Mouse (Mus musculus): ENCODE measurements at regions not wholly inside any gene's neighbourhood (a gene's known extent, or its start where the extent isn't known, plus 50 kb on each side); places are given as distances from the start of the nearest gene placed in this dataset.

DNA sequence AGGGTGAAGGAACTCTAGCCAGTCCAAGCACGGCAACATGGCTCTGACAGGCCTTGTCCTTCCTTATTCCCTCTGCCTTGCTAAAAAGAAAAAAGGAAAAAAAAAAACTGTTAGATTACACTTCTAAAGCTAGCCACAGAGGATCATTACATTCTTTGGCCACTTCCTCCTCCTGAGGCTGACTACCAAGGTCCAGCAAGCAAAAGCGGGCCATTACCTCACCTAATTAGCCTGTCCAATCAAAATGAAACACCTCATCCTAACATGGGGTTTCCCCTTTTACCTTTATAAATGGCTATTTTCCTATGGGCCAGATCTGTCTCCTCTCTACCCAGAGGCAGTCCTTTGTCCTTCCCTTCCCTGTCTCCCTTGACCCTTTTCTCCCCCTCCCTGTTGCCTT is 102.2 kb downstream of the Pih1h3b start:
- no peak for DNase-seq (ENCODE audit: low read depth)

DNA sequence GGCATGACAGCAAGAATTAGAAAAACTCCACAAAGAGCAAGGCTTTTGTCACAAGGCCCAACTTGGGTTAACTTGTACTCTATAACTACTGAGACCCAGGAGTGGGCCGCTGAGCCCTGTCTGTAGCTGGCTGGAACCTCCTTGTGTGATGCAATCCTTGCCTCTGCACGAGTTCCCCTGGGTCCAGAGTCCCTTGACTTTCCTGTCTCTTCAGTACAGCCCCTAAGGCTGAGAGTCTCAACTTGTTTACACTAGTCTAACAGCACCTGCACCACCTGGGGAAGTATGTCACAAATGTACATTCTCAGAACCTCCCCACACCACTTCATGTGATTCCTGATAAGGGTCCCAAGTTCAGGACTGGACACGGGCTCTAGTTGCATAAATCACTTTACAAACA is 103.3 kb downstream of the Pih1h3b start:
- no peak for DNase-seq (ENCODE audit: low read depth)

DNA sequence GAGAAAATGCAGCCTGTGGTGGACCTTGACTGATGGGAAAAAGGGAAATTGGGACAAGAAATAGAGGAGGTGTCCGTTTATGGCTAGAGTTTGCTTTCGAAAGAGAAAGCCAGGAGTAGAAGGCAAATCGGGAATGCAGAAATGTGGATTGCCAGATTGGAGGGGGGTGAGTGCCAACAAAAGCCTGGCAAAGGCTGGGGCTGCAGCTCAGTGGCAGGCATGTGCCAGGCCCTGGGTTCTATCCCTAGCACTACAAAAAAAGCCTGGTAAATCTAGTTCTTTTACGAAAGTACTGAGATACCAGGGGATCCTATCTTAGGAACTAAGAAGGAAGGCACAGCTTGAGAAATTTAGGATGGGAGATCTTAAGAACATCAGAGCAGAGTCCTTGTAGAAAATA is 117.2 kb downstream of the Pih1h3b start:
- no peak for DNase-seq (ENCODE audit: low read depth)

DNA sequence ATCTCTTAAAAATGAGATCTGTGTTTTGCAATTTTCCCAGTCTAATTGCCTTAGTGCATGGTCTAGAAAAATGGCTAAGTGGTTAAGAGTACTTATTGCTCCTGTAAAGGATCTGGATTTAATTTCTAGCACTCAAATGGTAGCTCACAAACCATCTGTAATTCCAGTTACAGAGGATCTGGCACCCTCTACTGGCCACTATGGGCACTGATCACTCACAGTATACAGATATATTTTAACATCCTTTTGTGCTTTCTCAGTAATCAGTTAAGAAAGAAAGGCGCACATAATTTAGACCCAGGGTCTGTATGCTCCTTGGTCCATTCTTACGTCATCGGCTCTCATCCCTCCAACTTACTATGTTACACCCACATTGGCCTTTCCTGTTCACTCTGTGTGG is 120.3 kb downstream of the Pih1h3b start:
- peak; percentile 1 for DNase-seq (ENCODE audit: low read depth)

DNA sequence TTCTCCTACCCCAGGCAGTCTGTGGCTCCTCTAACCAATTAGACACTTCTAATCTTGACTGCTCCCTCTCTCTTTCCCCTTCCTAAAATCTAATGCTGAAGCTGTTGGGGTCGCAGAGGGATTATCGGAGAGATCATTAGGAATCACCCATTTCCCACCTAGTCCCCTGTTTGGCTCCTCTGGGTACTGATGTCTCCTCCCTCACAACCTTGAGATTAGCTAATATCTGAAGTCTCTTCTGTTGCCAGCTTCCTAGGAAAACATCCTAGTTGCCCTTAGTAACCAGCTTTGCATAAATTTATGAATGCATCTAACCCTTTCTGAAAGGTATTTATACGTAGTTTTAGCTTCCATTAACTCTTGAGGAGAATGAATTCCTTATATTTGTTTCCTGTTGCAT is 138.4 kb upstream of the Frmpd3 start:
- no peak for DNase-seq (ENCODE audit: low read depth)

DNA sequence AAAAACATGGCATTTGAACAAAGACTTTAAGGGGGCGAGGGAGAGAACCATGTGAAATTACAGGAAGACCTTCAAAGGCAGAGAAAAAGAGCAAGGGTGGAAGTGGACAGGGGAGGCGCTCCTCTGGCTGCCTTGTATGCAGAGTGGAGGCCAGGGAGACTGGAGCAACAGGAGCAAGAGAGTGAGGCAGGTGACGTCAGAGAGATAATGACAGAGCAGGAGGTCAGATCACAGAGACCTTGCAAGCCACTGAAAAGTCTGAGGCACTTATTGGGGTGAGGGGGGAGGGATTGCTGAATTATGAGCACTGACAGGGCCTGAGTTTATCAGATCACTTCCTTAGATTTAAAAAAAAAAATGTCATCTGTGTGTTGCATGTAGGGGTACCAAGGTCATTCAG is 133.3 kb upstream of the Frmpd3 start:
- no peak for DNase-seq (ENCODE audit: low read depth)

DNA sequence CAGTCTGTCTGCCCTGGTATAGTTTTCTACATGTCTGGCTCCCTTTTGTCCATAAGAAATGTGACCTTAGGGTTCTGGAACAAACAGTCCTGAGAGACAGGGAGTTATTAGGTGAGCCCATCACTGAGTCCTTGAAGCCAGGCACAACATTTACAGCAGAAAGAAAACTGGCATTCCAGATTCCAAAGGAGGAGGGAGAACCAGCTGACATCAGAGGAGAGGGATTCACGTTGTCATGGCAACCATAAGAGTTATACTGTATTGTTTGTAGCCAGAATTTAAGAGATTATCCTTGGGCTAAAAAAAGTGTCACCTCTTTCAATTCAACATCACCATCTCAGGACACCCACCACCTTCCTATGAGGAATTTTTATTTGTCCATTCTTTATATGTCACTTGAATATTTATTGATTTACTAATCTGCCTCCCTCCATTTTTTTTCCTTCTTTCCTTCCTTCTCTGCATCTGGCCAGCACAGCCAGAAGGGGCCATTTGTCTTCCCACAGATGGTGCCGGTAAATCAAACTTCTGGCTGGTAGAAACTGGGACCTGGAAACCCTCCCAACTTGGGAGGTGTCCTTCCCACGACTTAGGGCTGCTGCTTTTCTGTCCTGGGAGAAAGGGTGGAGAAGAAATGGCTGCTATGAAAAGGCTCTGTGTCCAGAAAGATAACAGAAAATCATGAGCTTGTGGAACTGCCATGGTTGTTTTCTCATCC is 129.3 kb upstream of the Frmpd3 start:
- no peak for DNase-seq (ENCODE audit: low read depth)

DNA sequence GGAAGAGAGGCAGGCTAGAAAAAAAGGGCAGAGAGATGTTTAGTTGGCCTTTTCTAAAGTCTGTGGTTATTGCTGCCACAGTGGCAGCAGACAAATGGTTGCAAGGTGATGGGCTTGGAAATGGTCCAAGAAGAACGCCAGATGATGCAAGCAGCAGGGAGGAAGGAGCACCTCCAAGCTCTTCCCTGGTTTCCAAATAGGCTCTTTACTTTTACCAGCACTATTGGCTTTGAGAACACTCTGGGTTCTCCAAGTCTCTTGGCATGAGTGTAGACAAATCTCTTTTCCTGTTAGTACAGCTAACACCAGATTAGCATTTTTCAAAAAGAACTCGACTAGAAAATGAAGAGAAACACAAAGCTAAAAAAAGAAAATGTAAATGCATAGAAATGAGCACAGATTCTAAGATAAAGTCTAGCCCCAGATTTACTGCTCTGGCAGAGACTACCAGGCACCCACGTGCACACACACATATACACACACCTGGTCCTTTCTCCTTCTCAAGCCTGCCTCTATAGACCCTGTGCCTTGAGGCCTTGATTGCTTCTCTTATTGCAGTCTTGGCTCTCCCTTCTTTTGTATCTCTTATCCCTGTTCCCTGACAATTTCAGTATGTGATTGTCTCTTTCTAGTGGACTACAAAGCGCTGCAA is 127.7 kb upstream of the Frmpd3 start:
- DNase-seq (ENCODE audit: low read depth): no peak

DNA sequence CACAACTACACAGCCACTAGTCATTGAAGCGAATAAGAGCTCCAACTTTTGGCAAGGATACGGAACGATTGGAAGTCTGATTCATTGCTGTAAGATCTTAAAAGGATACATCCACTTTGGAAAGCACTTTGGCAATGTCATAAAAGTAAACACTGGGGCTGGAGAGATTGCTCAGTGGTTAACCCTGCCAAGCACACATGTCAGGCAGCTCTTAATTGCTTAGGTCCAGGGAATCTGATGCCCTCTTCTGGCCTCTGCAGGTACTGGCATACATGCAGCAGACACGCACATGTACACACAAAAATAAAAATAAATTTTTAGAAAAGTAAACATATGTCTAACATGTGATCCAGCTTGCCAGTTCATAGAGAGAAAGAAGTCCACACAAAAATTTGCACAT is 86.3 kb upstream of the Frmpd3 start:
- no peak for DNase-seq (ENCODE audit: low read depth)

DNA sequence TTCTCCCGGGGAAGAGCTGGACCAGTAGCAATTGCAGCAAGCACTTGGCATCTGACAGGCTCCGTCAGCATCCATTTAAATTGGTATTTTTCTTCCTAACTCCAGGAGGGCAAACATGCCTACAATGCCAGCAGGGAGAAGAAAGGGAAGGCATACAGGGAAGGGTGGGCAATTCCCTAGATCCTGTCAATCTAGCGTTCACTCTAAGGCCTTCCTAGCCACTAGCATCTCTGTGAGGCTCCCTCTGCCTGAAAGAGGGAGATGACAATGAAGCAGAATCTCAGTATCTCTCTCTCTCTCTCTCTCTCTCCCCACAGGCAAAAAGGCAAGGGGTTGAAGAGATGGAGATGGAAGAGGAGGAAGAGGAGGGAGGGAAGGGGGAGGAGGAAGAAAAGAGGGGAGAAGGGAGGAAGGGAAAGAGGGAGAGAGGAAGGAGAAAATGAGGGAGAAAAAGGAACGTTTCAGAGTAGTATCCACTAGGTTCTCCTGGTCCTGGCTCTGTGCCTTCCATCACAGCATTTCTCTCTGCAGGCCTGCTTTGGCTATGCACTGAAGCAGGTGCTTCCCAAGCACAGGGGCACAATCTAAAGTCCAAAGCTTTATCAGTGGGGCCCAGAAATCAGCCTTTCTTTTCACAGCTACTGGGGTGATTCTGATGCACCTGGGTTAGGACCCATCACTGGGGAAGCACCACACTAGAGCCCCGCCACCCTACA is 72.2 kb upstream of the Frmpd3 start:
- no peak for DNase-seq (ENCODE audit: low read depth)

DNA sequence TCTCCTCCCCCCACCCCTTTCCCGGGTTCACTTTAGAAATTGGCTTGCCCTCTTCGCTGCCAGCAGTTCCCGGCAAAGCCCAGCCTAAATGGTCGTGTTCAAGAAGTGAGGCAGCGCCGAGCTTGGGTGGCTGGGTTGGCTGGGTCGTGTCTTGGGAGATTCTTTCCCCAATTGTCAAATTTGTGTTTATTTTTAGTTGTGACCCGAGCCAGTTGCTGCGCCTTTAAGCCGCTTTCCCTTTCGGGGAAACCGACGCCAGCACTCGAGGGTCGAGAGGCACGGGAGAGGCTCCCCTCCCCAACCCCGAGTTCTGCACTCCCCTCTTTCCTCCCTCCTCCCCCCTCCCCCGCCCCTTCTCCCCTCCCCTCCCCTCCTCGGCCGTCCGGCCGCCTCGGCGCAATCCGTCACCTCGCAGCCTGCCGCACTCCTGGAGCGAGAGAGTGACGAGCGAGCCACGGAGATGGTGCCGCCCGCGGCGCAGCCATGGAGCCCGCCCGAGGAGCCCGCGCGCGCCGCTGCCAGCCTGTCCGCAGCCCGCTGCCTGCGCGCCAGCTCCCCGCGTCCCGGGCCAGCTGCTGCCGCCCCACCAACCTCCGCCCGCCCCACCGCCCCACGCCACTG is 64.6 kb upstream of the Frmpd3 start:
- DNase-seq (ENCODE audit: low read depth): no peak

DNA sequence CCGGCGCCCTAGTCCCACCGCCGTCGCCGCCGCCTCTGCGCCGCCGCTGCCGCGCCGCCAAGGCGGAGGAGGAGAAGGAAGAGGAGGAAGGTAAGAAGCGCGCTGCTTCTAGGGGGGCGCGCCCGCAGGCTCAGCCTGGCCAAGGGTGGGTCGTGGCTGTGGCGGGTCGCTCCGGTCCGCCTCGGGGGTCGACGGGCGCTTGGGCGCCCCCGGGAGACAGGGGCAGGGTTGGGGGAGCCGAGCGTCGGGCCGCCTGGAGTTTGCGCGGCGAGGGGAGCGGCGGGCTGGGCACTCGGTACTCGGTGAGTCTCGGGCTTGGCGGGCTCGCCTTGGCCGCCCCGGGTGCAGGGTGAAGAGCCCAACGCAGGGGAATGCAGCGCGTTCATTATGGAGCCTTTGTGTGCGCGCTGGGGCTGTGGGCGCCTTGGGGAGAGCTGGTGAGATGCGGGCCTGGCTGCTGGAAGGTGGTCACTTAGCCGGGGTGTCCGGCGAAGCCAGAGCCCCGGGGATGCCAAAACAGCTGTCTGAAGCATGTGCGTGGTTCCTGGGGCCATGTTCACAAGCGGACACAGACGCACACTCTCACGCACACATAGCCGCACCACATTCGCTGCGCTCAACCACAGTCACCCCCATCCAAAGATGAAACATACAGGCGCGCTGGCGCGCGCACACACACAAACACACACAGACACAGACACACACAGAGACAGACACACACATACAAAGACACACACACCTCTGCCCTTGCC is 63.9 kb upstream of the Frmpd3 start:
- DNase-seq (ENCODE audit: low read depth): no peak

DNA sequence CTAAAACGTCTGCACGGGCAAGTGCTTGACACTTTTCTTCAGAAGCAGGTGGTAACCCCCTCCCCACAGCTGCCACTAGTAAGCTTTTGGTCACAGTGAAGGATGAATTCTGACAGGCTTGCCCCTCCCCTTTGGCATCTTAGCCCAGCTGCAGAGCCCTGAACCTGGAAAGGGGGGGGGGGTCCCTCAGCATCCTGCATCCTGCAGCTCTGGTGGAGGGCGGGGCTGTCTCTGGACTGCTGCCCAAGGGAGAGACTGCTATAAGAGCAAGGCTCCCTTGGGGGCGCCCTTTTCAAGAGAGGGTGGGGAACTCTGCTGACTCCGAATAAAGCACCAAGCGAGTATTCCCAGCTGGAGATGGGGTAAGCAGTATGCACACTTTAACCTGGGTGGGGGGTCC is 62.8 kb upstream of the Frmpd3 start:
- no peak for DNase-seq (ENCODE audit: low read depth)

DNA sequence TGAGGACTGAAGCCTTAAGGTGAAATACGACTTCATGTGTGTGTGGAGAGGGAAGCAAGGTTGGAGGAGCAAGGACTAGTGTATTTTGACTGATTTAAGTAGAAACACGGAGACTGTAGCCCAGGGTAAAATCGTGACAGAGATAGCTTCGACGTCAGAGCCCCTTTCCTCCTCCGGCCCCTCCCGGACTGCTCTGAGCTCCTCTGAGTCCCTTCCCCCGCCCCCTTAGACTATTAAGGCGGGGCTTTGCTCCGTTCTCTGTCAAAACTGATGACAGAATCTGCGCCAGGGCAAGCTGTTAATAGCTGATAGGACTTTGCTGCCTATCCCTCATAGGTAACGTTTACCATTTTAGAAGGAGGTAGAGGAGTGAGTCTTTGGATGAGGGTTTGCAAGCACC is 62.0 kb upstream of the Frmpd3 start:
- DNase-seq (ENCODE audit: low read depth): peak; percentile 16

Measured in c-Kit-positive CD71-negative TER-119-negative erythroid progenitor cells, embryonic 14.5 days (primary cell).